8 mouse cellular contexts compared by ENCODE assay signal in the genomic region with DNA sequence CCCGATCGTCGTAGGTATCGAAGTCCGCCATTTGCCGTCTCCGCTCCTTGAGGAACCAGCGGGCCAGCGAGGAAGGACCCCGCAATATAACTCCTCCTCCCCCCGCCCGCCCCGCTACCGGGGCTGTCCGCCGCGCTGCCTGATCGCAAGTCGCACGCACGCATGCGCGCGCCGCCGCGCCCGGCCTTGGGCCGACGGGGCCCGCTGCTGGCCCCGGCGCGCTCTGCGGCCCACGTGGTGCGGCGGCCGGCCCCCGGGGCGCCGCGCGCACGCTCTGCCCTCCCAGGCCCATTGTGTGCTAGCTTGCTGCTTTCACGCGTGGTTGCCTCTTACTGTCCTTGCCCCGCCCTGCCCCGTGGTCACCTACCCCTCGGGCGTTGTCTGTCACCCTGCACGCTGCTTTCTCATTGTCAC. TPM values are rescaled to one million over a fixed set of nuclear protein-coding genes. Genes with fewer than 3 reads are reported as not detected.
A peak's percentile ranks its signal among the peaks of the same experiment; 100 is the strongest.
DNase-seq lines count a peak whose midpoint lies in the region; ATAC-seq lines count a peak whose summit lies in the region.

A gene (minus strand): TSS at position 222 of the 414 bp plus-strand sequence.

- DNase-seq in T-cell, adult 2 months (ENCODE audit: low spot score) = peak; percentile 95
- peak; percentile 96 to 98 for DNase-seq in cerebellum, postnatal 36 days
- DNase-seq in frontal cortex, postnatal 36 days (ENCODE audit: low spot score in 2 of 2) = peak; percentile 96 to 97
- DNase-seq in left cerebral cortex, adult 11 months (ENCODE audit: low spot score) = peak; percentile 95
- peak; percentile 98 to 99 for DNase-seq in lung, postnatal 4 days
- DNase-seq in retina, postnatal 7 days (ENCODE audit: low read depth, low spot score) = peak; percentile 95
- DNase-seq in urinary bladder, adult 2 months (ENCODE audit: low spot score) = peak; percentile 95

- under 1% methylated on average over 52 of the region's 52 CpGs for WGBS in hindbrain, embryonic 15.5 days

- 0 out of 2 replicates have a peak, but pooled peaks cover 4% of the 10 kb centered on the region for H3K36me3 ChIP-seq in hindbrain, embryonic 15.5 days

- H3K27ac ChIP-seq in hindbrain, embryonic 15.5 days (replicated peaks) = peak within 1 kb of the TSS; percentile 96

- peak within 1 kb of the TSS; percentile 99 for H3K9ac ChIP-seq in hindbrain, embryonic 15.5 days

- no peaks in the 10 kb centered on the region for H3K9me3 ChIP-seq in hindbrain, embryonic 15.5 days

- H3K4me1 ChIP-seq in hindbrain, embryonic 15.5 days (replicated peaks) = peaks cover 19% of the 10 kb centered on the region

- H3K4me2 ChIP-seq in hindbrain, embryonic 15.5 days = peak within 1 kb of the TSS; percentile 82

- no peaks in the 10 kb centered on the region for H3K27me3 ChIP-seq in hindbrain, embryonic 15.5 days

- peak; percentile 92 for ATAC-seq in hindbrain, embryonic 15.5 days (ENCODE audit: low FRiP score, low read depth)

- H3K4me3 ChIP-seq in hindbrain, embryonic 15.5 days = peak within 1 kb of the TSS; percentile 97

RNA-seq across cellular contexts. Expression of the gene that starts here (rescaled TPM):
- polyA plus RNA-seq in hindbrain, embryonic 15.5 days (2015; fragmentation: Nextera tagmentation; extraction: Ambion mirVana) = 336 TPM in 2 replicates
- polyA plus RNA-seq in urinary bladder, adult 2 months (2012; rRNA removed) = 221 and 232 TPM in 2 replicates

Comparison
In these comparisons a context has a peak if more than half of its experiments do, and no peak if none do; other contexts are left out.
1. Peak in every context shown above with its lines: DNase-seq, ATAC-seq, H3K4me3 ChIP-seq and H3K27ac ChIP-seq.